Mouse (Mus musculus) intestine, embryonic 15.5 days (tissue): Measurements from ENCODE around the gene Smg6. TPM values are rescaled to one million over a fixed set of nuclear protein-coding genes. Genes with fewer than 3 reads are reported as not detected.

ENCODE experiments used
- ATAC-seq: fragments of 200-750 bp; cut with Nextera tagmentation; 2 replicates; pipeline ENCODE4 v1.8.0; 2017; ENCODE audit warnings: moderate TSS enrichment, moderate library complexity
- H3K27ac ChIP-seq: fragments of 300-500 bp; sonication (generic); 2 replicates; pipeline ENCODE4 v1.5.1; 2015; ENCODE audit warnings: mild to moderate bottlenecking, inconsistent platforms
- H3K27me3 ChIP-seq: fragments of 300-500 bp; sonication (generic); replicated peaks from 2 replicates; pipeline ENCODE4 v1.6.1; 2015; ENCODE audit warnings: inconsistent platforms
- H3K36me3 ChIP-seq: fragments of 300-500 bp; sonication (generic); 2 replicates; pipeline ENCODE4 v1.6.1; 2015; ENCODE audit warnings: inconsistent platforms
- H3K4me1 ChIP-seq: fragments of 300-500 bp; sonication (generic); replicated peaks from 2 replicates; pipeline ENCODE4 v1.6.1; 2015; ENCODE audit warnings: inconsistent platforms
- H3K4me2 ChIP-seq: fragments of 300-500 bp; sonication (generic); replicated peaks from 2 replicates; pipeline ENCODE4 v1.6.1; 2015; ENCODE audit warnings: mild to moderate bottlenecking, inconsistent platforms
- H3K4me3 ChIP-seq: fragments of 300-500 bp; sonication (generic); replicated peaks from 2 replicates; pipeline ENCODE4 v1.5.1; 2015; ENCODE audit warnings: inconsistent platforms
- H3K9ac ChIP-seq: fragments of 300-500 bp; sonication (generic); 2 replicates; pipeline ENCODE4 v1.6.1; 2015; ENCODE audit warnings: inconsistent platforms
- H3K9me3 ChIP-seq: fragments of 300-500 bp; sonication (generic); 2 replicates; pipeline ENCODE4 v1.6.1; 2016; ENCODE audit warnings: inconsistent platforms
- WGBS: fragments of 180-500 bp; shearing (Covaris S2); methylation state at CpG from one replicate; pipeline ENCODE4 v1.1.7; 2015; 5-methylcytosine and 5-hydroxymethylcytosine counted together
- polyA plus RNA-seq: library from polyadenylated mRNA; unstranded; fragments of >200 nt; fragmentation: Nextera tagmentation; extraction: Ambion mirVana; gene quantifications from 2 replicates; pipeline ENCODE4 v1.2.1, GENCODE M21; 2015

Gene Smg6
- 11.9 and 12.4 TPM in 2 replicates for polyA plus RNA-seq

DNA sequence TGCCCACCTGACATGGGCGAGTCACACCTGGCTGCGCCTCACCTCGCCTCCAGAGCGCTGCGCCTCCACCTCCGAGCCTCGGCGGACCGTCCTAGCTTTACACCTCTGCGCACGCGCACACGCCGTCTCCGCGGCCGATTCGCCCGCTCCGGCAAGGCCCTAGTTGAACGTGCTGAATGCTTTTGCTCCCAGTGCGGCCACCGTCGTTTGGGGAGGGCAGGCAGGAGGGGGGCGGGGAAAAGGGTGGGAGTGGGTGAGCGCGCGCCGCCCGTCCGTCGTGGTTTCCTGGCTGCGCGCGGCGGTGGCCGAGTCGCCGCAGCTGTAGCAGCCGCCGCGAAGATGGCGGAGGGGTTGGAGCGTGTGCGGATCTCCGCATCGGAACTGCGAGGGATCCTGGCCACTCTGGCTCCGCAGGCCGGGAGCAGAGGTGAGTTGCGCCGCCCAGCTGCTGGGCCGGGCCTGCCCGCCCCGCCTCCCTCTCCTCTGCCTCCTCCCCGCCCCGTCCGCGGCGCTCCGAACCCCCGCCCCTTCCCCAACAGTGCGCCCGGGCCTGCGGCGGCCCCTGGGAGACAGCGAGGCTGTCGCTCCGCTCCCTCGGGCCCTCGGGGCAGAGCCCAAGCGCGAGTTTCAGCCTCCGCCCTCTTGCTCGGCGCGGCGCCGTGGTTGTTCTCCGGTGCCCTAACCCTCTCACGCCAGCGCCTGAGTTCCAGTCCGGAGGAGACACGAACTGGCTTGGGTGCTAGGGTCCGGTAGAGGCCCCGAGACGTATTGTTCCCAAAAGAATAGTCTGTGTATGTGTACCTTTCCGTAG, at the start of gene Smg6, which contains the start of gene Srr:
Gene Smg6 (plus strand): TSS at position 247 of the 811 bp plus-strand sequence.
Gene Srr (minus strand): TSS at position 372 of the 811 bp plus-strand sequence.
- under 1% methylated on average over 69 of the region's 88 CpGs for WGBS
- Histone ChIP-seq H3K4me1 (peaks cover 7% of the 10 kb centered on the region), H3K4me2 (peak within 1 kb of the TSS; percentile 57), H3K27me3 (no peaks in the 10 kb centered on the region), H3K36me3 (peaks cover 8% of the 10 kb centered on the region), H3K9me3 (no peaks in the 10 kb centered on the region), H3K9ac (peak within 1 kb of the TSS; percentile 95), H3K27ac (peak within 1 kb of the TSS; percentile 100), H3K4me3 (peak within 1 kb of the TSS; percentile 95)
- peak; percentile 97 for ATAC-seq

DNA sequence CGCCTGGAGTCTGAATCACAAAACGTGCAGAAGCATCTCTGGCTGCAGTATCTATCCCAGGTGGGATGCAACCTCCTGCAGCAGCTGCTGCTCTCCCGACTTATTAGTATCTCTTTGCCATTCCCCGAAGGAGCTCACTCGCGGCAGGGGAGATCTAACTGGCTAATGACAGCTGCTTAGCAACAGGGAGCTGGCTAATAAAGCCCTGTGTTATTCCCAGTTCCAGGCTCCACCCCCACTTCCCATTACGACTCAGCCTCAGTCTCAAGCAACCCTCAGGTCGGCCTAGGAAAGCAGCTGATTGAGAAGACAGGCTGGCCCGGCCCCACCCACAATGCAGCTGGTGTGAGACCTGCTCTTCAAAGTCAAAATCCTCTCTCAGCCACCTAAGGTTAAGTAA, 48.8 kb upstream of the Smg6 start:
- H3K4me2 ChIP-seq, result peak overlapping the region; percentile 30
- H3K36me3 ChIP-seq, result no peaks in the 10 kb centered on the region
- H3K4me1 ChIP-seq, result 0 out of 2 replicates have a peak, but pooled peaks cover 9% of the 10 kb centered on the region
- H3K27ac ChIP-seq, result 0 out of 2 replicates have a peak overlapping the region, but pooled peaks have one; percentile 4
- H3K9ac ChIP-seq, result no peak overlapping the region
- H3K9me3 ChIP-seq, result no peaks in the 10 kb centered on the region
- H3K27me3 ChIP-seq, result no peaks in the 10 kb centered on the region
- H3K4me3 ChIP-seq, result no peak overlapping the region
- peak; percentile 92 for ATAC-seq
- WGBS, result 3% methylated on average over 9 of the region's 9 CpGs

DNA sequence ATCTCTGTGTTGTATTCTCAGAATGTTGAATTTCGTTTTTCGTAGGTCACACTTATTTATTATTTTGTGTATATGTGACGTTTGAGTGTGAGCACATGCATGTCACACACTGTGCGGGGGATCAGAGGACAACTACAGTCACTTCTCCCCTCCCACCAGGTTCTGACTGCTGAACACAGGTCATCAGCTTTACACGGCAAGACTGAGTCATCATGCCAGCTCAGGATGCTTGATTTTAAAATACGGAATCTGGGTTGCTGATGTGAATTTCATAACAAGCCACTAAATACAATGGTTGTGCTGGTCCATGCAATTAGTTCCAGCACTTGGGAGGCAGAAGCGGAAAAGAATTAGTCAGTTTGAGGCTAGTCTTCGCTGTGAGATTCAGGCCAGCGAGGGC, 44.6 kb upstream of the Smg6 start:
- ATAC-seq, result no peak
- H3K27ac ChIP-seq, result no peak overlapping the region
- WGBS, result 86% methylated on average over 9 of the region's 9 CpGs
- H3K36me3 ChIP-seq, result no peaks in the 10 kb centered on the region
- no peak overlapping the region for H3K4me3 ChIP-seq
- peaks cover 12% of the 10 kb centered on the region; the same call in 1 of the 2 replicates for H3K4me1 ChIP-seq
- no peaks in the 10 kb centered on the region for H3K9me3 ChIP-seq
- H3K27me3 ChIP-seq, result no peaks in the 10 kb centered on the region
- no peak overlapping the region for H3K4me2 ChIP-seq
- H3K9ac ChIP-seq, result no peak overlapping the region

DNA sequence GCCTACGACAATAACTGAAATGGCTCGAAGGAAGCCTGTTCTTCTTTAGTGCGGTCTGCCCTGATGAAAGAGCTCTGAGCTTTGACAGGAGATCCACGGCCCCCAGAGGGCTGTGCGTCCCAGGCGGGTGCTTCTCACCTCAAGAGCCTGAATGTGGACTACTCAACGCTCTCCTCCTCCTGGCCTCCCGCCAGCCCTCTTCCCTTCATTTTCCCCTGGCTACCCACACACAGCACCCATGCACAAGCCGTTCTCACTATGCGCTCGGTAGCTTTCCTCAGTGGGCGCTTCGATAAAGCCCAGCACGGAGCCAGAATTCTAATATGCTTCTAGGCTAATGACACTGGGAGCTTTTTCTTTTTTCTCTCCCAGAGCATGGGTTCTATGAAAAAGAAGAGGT, 43.6 kb upstream of the Smg6 start:
- H3K9ac ChIP-seq, result no peak overlapping the region
- 64% methylated on average over 14 of the region's 14 CpGs for WGBS

DNA sequence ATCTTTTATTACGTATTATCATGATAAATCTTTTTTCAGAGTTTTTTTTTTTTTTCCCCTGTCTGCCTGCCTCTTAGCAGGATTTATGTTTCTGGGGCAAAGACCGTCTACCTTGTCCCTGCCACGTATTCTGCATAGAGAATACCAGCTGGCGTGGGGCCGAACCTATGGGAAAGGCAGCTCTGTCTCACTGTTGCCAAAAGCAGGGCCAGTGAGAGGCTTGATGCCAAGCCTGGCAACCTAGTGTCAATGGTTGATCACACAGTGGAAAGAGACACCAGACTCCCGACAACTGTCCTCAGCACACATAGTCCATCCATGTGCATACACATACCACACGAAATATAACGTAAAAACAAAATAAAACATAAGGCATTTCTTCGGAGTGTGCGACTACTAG, 42.5 kb upstream of the Smg6 start:
- H3K27me3 ChIP-seq, result no peaks in the 10 kb centered on the region
- no peak overlapping the region for H3K4me2 ChIP-seq
- H3K36me3 ChIP-seq, result no peaks in the 10 kb centered on the region
- no peak overlapping the region for H3K27ac ChIP-seq
- no peak overlapping the region for H3K9ac ChIP-seq
- H3K9me3 ChIP-seq, result no peaks in the 10 kb centered on the region
- WGBS, result 93% methylated on average over 10 of the region's 10 CpGs
- no peak overlapping the region for H3K4me3 ChIP-seq
- ATAC-seq, result no peak
- H3K4me1 ChIP-seq, result peaks cover 3% of the 10 kb centered on the region; the same call in 1 of the 2 replicates

More for the DNA sequence above, 43.6 kb upstream of the Smg6 start:
- peaks cover 4% of the 10 kb centered on the region; the same call in 1 of the 2 replicates for H3K4me1 ChIP-seq
- H3K4me3 ChIP-seq, result no peak overlapping the region
- H3K9me3 ChIP-seq, result no peaks in the 10 kb centered on the region
- no peak overlapping the region for H3K27ac ChIP-seq
- no peak overlapping the region for H3K4me2 ChIP-seq
- no peaks in the 10 kb centered on the region for H3K36me3 ChIP-seq
- ATAC-seq, result no peak
- no peaks in the 10 kb centered on the region for H3K27me3 ChIP-seq

DNA sequence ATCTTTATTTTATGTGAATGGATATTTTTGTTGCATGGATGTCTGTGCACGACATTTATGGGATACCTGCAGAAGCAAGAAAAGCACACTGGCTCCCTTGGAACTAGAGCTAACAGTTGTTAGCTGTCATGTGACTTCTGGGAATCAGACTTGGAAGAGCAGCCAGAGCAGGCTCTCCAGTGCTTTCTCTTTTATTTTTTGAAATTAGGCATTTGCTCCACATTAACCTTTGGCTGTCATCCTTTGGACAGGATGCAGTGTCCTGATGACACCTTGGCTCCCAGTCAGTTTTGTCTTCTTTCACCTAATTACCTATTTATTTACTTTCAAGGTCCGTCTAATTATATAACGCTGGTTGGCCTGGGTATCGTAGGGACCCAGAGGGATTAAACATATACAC, 31.0 kb upstream of the Smg6 start:
- Histone ChIP-seq H3K36me3 (no peaks in the 10 kb centered on the region), H3K4me3 (no peak overlapping the region), H3K9ac (no peak overlapping the region), H3K4me1 (0 out of 2 replicates have a peak, but pooled peaks cover 2% of the 10 kb centered on the region), H3K27ac (no peak overlapping the region), H3K4me2 (no peak overlapping the region), H3K9me3 (no peaks in the 10 kb centered on the region), H3K27me3 (no peaks in the 10 kb centered on the region)
- 73% methylated on average over 4 of the region's 4 CpGs for WGBS
- no peak for ATAC-seq

DNA sequence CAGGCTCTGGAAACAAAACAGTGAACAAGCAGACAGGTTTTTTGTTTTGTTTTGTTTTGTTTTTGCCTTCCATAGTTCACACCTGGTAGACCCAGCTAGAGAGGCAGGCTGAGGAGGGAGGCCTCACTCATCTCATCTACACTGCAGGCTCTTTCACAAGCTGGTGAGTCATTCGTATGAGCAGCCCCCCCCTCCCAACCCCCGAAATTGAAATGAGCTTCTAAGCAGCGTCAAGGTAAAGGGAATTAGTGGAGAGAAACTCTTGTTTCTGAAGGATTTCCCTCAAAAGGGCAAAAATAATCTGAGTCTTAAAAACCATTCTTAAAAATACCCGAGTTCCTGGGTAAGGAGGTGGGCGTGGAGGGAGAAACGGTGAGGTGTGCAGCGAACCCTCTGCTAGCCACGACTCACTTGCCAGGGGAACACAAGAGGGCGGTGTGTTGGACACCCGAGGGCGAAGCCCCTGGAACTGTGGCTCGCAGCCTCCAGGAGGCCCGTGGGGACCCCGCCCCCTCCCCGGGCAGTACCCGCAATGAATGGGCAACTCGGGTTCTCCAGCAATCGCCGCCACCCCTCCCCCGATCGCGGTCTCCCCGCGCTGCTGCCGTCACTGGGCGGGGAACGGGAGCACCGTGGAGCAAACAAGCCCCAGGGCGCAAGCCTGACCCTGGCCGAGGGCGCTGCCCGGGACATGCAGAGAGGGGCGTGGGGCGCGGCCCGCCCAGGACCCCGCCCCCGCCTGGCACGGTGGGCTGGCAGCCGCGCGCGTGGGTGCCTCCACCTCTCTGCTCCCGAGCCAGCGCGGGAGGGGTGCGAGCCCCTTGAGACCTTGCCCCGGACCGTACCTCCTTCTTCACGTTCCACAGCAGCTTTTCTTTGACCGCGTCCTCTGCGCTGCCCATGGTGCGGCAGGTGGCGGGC, 29.4 kb upstream of the Smg6 start:
- H3K27ac ChIP-seq, result peak overlapping the region; percentile 87
- H3K4me2 ChIP-seq, result peak overlapping the region; percentile 97
- H3K27me3 ChIP-seq, result no peaks in the 10 kb centered on the region
- H3K36me3 ChIP-seq, result peaks cover 10% of the 10 kb centered on the region; the same call in 1 of the 2 replicates
- H3K9ac ChIP-seq, result peak overlapping the region; percentile 73
- no peaks in the 10 kb centered on the region for H3K9me3 ChIP-seq
- H3K4me1 ChIP-seq, result peaks cover 12% of the 10 kb centered on the region; the same call in 1 of the 2 replicates
- peak; percentile 73 for ATAC-seq
- peak overlapping the region; percentile 83 for H3K4me3 ChIP-seq
- 1% methylated on average over 52 of the region's 55 CpGs for WGBS

DNA sequence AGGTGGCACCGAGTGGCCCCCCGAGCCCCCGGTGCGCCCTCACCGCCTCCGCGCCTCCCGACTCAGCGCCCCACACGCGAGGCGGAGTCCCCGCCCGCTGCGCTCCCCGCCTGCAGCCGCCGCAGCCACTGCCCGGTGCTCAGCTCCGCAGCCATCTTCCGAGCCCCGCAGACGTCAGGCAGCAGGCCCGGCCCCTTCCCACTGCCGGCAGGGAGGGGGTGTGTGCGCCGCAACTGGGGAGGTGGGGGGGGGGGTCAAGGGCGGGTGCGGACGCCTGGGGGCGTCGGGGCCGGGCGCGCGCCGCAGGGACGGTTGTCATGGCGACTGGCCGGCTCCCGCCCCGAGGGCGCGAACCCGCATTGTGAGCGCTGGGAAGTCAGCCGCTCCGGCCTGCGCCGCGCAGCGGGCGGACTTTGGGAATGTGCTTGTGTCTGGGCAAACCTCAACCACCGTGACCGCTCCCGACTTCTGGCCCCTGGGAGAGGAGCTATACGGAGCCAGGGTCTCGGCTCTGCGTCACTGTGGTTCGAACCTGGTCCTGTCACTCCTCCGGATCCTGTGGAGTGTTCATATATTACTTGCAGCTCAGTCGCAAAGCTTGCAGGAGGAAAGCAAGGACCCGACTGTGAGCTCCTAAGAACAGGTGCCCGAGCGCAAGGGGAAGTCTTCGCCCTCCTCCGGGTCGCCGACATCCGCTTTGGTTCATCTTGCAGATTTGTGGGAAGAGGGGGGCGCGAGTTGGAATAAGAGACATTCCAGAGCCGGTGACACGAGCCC, 28.5 kb upstream of the Smg6 start, which contains the start of gene Sgsm2:
Gene Sgsm2 (minus strand): TSS at position 160 of the 777 bp plus-strand sequence.
- Histone ChIP-seq H3K27me3 (no peaks in the 10 kb centered on the region), H3K27ac (peak within 1 kb of the TSS; percentile 87), H3K9me3 (no peaks in the 10 kb centered on the region), H3K9ac (peak within 1 kb of the TSS; percentile 73), H3K4me1 (peaks cover 14% of the 10 kb centered on the region), H3K4me3 (peak within 1 kb of the TSS; percentile 83), H3K36me3 (peaks cover 15% of the 10 kb centered on the region; the same call in 1 of the 2 replicates), H3K4me2 (peak within 1 kb of the TSS; percentile 97)
- under 1% methylated on average over 59 of the region's 74 CpGs for WGBS
- ATAC-seq, result peak; percentile 76

DNA sequence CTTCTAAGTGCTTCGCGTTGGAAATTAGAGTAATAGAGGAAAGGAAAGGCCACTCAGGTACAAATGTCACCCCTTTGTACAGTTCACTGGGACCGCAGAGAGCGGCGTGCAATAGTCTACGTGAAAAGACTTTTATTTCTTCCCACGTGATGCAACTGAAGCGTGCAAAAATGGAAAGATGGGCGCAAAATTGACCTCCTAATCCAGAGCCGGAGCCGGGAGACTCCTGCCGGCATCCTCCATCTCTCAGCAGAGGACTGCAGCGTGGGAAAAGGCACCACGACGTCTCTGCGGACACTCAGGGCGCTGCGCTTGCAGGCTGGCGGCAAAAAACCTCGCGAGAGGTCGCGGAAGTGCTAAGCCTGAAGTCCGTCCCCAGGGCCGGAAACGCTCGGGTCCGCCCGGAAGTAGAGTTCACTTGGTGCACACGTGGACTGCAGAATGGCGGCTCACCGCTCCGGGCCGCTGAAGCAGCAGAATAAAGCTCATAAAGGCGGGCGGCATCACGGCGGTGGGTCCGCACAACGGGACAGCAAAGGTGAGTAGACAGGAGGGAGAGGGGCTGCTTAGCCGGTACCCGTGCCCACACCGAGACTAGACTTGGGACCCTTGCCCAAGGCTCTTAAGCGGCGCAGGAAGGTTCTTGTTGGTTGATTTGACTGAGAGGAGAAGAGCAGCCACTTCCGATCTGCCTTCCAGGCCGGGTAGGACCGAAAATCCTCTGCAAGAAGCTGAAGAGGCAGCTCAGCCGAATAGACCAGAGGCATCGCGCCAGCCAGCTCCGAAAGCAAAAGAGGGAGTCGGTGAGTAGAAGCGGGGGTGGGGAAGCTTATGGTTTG, 27.7 kb upstream of the Smg6 start, which contains the start of gene Tsr1:
Gene Tsr1 (plus strand): TSS at position 394 of the 839 bp plus-strand sequence.
- H3K9me3 ChIP-seq, result no peaks in the 10 kb centered on the region
- H3K27ac ChIP-seq, result peak within 1 kb of the TSS; percentile 87
- under 1% methylated on average over 54 of the region's 54 CpGs for whole genome bisulfite sequencing
- peak within 1 kb of the TSS; percentile 97 for H3K4me2 ChIP-seq
- H3K4me1 ChIP-seq, result peaks cover 17% of the 10 kb centered on the region
- H3K4me3 ChIP-seq, result peak within 1 kb of the TSS; percentile 83
- peak within 1 kb of the TSS; percentile 73 for H3K9ac ChIP-seq
- H3K27me3 ChIP-seq, result no peaks in the 10 kb centered on the region
- ATAC-seq, result peak; percentile 80
- H3K36me3 ChIP-seq, result peaks cover 16% of the 10 kb centered on the region; the same call in 1 of the 2 replicates

DNA sequence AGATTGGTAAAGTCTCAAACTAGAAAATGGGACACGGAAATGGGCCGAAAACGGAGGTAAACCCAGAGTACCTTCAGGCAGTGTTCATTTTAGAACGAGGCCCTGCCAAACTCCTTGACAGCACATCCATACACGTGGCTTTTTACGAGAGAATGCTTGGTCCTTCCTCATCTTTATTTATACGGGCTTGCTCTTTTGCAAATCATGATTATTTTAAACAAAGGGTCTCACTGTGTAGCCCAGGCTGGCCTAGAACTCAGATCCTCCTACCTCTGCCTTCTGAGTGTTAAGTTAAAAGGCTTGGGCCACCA, 27.2 kb upstream of the Smg6 start:
- Histone ChIP-seq H3K9me3 (no peaks in the 10 kb centered on the region), H3K4me3 (peak overlapping the region; percentile 83), H3K36me3 (peaks cover 20% of the 10 kb centered on the region), H3K27me3 (no peaks in the 10 kb centered on the region), H3K4me2 (peak overlapping the region; percentile 97), H3K27ac (peak overlapping the region; percentile 87; the same call in 1 of the 2 replicates), H3K4me1 (peaks cover 17% of the 10 kb centered on the region), H3K9ac (peak overlapping the region; percentile 73)
- no peak for ATAC-seq
- WGBS, result 0% methylated on average over 7 of the region's 7 CpGs
